Mouse (Mus musculus): ENCODE data around the gene Mapk6.

Gene Mapk6

GRCm38 (mm10) chr9:75424358-75425150, 14.7 kb upstream of the Mapk6 start:
- DNase-seq = no peak

- no peak for DNase-seq
Observed at GRCm38 (mm10) chr9:75423683-75424082, 13.9 kb upstream of the Mapk6 start.

- DNase-seq = no peak
Observed at GRCm38 (mm10) chr9:75422251-75422691, 12.5 kb upstream of the Mapk6 start.

GRCm38 (mm10) chr9:75414204-75414603, 4.4 kb upstream of the Mapk6 start:
- no peak for DNase-seq

- DNase-seq = peak in 1 of 2 experiments; percentile 28
Observed at GRCm38 (mm10) chr9:75413206-75413605, 3.4 kb upstream of the Mapk6 start.

GRCm38 (mm10) chr9:75411584-75411983, 1.8 kb upstream of the Mapk6 start:
- DNase-seq = no peak

GRCm38 (mm10) chr9:75410868-75411487, 1.2 kb upstream of the Mapk6 start:
- peak; percentile 51 to 53 for DNase-seq

- peak; percentile 86 to 87 for DNase-seq
Observed at GRCm38 (mm10) chr9:75409031-75409851, 564 bp downstream of the Mapk6 start.

GRCm38 (mm10) chr9:75408204-75408826, 1.5 kb downstream of the Mapk6 start:
- peak; percentile 42 to 53 for DNase-seq

- DNase-seq = peak in 1 of 2 experiments; percentile 37
Observed at GRCm38 (mm10) chr9:75407803-75408202, 2.0 kb downstream of the Mapk6 start.

GRCm38 (mm10) chr9:75406121-75406520, 3.7 kb downstream of the Mapk6 start:
- DNase-seq = peak; percentile 14 to 44

- DNase-seq = no peak
Observed at GRCm38 (mm10) chr9:75403520-75403919, 6.3 kb downstream of the Mapk6 start.

GRCm38 (mm10) chr9:75401593-75402504, 8.0 kb downstream of the Mapk6 start:
- no peak for DNase-seq

- DNase-seq = peak; percentile 53 to 62
Observed at GRCm38 (mm10) chr9:75400639-75401038, 9.2 kb downstream of the Mapk6 start.

- DNase-seq = no peak
Observed at GRCm38 (mm10) chr9:75399069-75399468, 10.7 kb downstream of the Mapk6 start.

- DNase-seq = no peak
Observed at GRCm38 (mm10) chr9:75395971-75396370, 13.8 kb downstream of the Mapk6 start.

GRCm38 (mm10) chr9:75393251-75393650, 16.6 kb downstream of the Mapk6 start:
- no peak for DNase-seq

- DNase-seq = no peak
Observed at GRCm38 (mm10) chr9:75385218-75385974, 24.4 kb downstream of the Mapk6 start.

- DNase-seq = no peak
Observed at GRCm38 (mm10) chr9:75384337-75384962, 25.4 kb downstream of the Mapk6 start.

GRCm38 (mm10) chr9:75383785-75384184, 26.0 kb downstream of the Mapk6 start:
- DNase-seq = peak in 1 of 2 experiments; percentile 31
